Mouse (Mus musculus): Measurements from ENCODE around the gene 4930503B20Rik.

- TF ChIP-seq POLR2A (IDR thresholded peaks at IDR 0.05; ENCODE audit: borderline replicate concordance, extremely low read depth, insufficient read depth, insufficient read length, poor library complexity, severe bottlenecking) (no peak), CTCF (IDR thresholded peaks at IDR 0.05; ENCODE audit: borderline replicate concordance, extremely low read depth, insufficient read depth, insufficient read length) (no peak)
These were observed 2.6 kb upstream of the 4930503B20Rik start for GRCm38 (mm10) chr3:146653692-146654091.

Measured in brain, embryonic 14.5 days (tissue).